Mouse (Mus musculus): ENCODE data around the gene Ranbp3l. TPM values are rescaled to one million over a fixed set of nuclear protein-coding genes. Genes with fewer than 3 reads are reported as not detected.

Gene Ranbp3l
- polyA plus RNA-seq (2016; fragmentation: Nextera tagmentation; extraction: Ambion mirVana), result not detected in 2 replicates

DNA sequence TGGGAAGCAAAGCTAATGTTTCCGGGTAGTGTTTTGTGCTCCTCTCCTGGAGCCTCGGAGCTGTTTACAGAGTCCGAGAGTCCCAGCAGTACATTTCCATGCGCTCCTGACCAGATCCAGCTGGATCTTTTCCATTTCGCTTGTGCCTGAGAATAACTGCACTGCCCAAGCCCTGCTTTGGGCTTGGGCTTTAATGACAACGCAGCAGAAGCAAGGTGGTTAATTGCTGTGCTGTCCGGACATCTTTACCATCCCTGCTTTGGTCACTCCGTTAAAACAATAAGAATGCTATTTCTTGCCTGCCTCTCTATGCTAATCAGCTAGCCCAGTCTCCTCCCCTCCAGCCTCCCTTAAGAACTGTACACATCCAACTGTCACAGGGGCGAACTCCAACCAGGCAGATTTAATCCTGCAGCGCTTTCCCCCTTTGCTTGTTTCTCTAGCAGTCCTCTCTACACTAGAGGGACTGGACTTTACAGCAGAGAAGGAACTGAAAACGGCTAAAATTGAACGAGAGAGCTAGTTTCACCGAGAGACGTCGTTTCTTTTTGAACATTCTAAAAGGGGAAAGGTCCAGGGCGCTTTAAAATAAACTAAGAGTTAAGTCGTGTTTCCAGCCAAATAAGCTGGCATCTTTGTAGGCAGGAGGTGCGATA is at the start of gene Ranbp3l:
TSS of gene Ranbp3l (plus strand) at position 377 of the 656 bp plus-strand sequence.
- no peaks in the 10 kb centered on the region for H3K9me3 ChIP-seq (replicated peaks)
- H3K36me3 ChIP-seq, result no peaks in the 10 kb centered on the region
- DNase-seq (ENCODE audit: low spot score), result no peak
- no peaks in the 10 kb centered on the region for H3K4me1 ChIP-seq
- 75% methylated on average over 18 of the region's 18 CpGs for WGBS
- H3K27ac ChIP-seq, result no peak within 1 kb of the TSS
- H3K4me3 ChIP-seq, result no peak within 1 kb of the TSS
- H3K27me3 ChIP-seq (ENCODE audit: low read depth, poor library complexity, severe bottlenecking), result no peaks in the 10 kb centered on the region

- H3K4me3 ChIP-seq, result no peak overlapping the region
- no peaks in the 10 kb centered on the region for H3K36me3 ChIP-seq
- no peak overlapping the region for H3K27ac ChIP-seq
- H3K4me1 ChIP-seq, result no peaks in the 10 kb centered on the region
- no peaks in the 10 kb centered on the region for H3K27me3 ChIP-seq (ENCODE audit: low read depth, poor library complexity, severe bottlenecking)
- 92% methylated on average over 1 of the region's 1 CpGs for WGBS
- no peak for DNase-seq (ENCODE audit: low spot score)
- H3K9me3 ChIP-seq (replicated peaks), result no peaks in the 10 kb centered on the region
Measured at GRCm38 (mm10) chr15:8930061-8930460, 37.7 kb upstream of the Ranbp3l start.

DNA sequence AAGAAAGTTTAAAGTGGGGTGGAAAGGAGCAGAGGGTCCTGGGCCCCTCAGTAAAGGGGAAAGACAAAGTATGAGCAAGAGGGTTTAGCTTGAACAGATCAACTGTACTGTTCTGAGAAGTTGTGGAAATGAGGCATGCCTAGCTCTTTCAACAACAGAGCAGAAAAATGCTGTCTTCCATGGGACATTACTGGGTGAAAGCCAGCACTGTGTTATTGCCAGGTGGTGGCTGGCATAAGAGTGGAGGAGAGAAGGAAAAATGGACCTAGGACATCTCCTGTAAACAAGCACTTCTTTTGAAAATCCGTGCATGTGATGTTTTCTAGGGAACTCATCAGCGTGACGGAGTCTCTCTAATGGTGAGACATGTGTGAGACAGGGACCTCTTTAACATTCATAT is 30.8 kb upstream of the Ranbp3l start:
- no peak overlapping the region for H3K27ac ChIP-seq
- no peak overlapping the region for H3K4me3 ChIP-seq
- H3K27me3 ChIP-seq (ENCODE audit: low read depth, poor library complexity, severe bottlenecking), result no peaks in the 10 kb centered on the region
- no peaks in the 10 kb centered on the region for H3K36me3 ChIP-seq
- DNase-seq (ENCODE audit: low spot score), result no peak
- 86% methylated on average over 3 of the region's 3 CpGs for WGBS
- H3K9me3 ChIP-seq (replicated peaks), result no peaks in the 10 kb centered on the region
- no peaks in the 10 kb centered on the region for H3K4me1 ChIP-seq

- no peaks in the 10 kb centered on the region for H3K4me1 ChIP-seq
- H3K27ac ChIP-seq, result no peak overlapping the region
- H3K36me3 ChIP-seq, result no peaks in the 10 kb centered on the region
- H3K4me3 ChIP-seq, result no peak overlapping the region
- WGBS, result 87% methylated on average over 5 of the region's 5 CpGs
- no peaks in the 10 kb centered on the region for H3K9me3 ChIP-seq (replicated peaks)
- no peak for DNase-seq (ENCODE audit: low spot score)
- no peaks in the 10 kb centered on the region for H3K27me3 ChIP-seq (ENCODE audit: low read depth, poor library complexity, severe bottlenecking)
Measured at GRCm38 (mm10) chr15:8940861-8941260, 26.9 kb upstream of the Ranbp3l start.

DNA sequence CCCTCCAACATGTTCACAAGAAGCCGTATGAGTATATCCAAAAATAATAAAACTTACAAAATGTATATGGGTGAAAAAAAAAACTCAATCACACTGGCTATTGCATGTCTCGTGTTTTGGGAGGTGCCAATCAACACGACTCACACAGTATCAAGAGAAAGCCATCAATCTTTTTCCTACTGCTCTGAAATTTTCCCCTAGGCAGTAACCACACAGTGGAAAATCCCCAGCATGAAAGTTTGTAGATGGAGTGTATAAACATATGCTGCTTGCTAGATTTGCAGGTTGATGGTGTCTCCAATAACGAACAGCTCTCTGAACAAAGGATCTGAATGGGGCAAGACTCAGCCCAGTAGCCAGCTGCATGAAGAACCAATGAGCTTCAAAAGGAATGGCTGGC is 16.9 kb upstream of the Ranbp3l start:
- 84% methylated on average over 4 of the region's 4 CpGs for WGBS
- Histone ChIP-seq H3K4me1 (no peaks in the 10 kb centered on the region), H3K36me3 (no peaks in the 10 kb centered on the region), H3K9me3 (replicated peaks) (no peaks in the 10 kb centered on the region), H3K4me3 (no peak overlapping the region), H3K27ac (no peak overlapping the region), H3K27me3 (ENCODE audit: low read depth, poor library complexity, severe bottlenecking) (no peaks in the 10 kb centered on the region)
- DNase-seq (ENCODE audit: low spot score), result no peak

- no peaks in the 10 kb centered on the region for H3K27me3 ChIP-seq (ENCODE audit: low read depth, poor library complexity, severe bottlenecking)
- DNase-seq (ENCODE audit: low spot score), result no peak
- no peak overlapping the region for H3K27ac ChIP-seq
- no peaks in the 10 kb centered on the region for H3K36me3 ChIP-seq
- H3K4me3 ChIP-seq, result no peak overlapping the region
- WGBS, result 58% methylated on average over 2 of the region's 2 CpGs
- H3K9me3 ChIP-seq (replicated peaks), result no peaks in the 10 kb centered on the region
- H3K4me1 ChIP-seq, result no peaks in the 10 kb centered on the region
Measured at GRCm38 (mm10) chr15:8963323-8963722, 4.4 kb upstream of the Ranbp3l start.

- H3K4me3 ChIP-seq, result no peak overlapping the region
- H3K27me3 ChIP-seq (ENCODE audit: low read depth, poor library complexity, severe bottlenecking), result no peaks in the 10 kb centered on the region
- H3K36me3 ChIP-seq, result no peaks in the 10 kb centered on the region
- no peaks in the 10 kb centered on the region for H3K4me1 ChIP-seq
- WGBS, result 90% methylated on average over 14 of the region's 14 CpGs
- no peak overlapping the region for H3K27ac ChIP-seq
- no peak for DNase-seq (ENCODE audit: low spot score)
- no peaks in the 10 kb centered on the region for H3K9me3 ChIP-seq (replicated peaks)
Measured at GRCm38 (mm10) chr15:8968229-8968595, 463 bp downstream of the Ranbp3l start.

DNA sequence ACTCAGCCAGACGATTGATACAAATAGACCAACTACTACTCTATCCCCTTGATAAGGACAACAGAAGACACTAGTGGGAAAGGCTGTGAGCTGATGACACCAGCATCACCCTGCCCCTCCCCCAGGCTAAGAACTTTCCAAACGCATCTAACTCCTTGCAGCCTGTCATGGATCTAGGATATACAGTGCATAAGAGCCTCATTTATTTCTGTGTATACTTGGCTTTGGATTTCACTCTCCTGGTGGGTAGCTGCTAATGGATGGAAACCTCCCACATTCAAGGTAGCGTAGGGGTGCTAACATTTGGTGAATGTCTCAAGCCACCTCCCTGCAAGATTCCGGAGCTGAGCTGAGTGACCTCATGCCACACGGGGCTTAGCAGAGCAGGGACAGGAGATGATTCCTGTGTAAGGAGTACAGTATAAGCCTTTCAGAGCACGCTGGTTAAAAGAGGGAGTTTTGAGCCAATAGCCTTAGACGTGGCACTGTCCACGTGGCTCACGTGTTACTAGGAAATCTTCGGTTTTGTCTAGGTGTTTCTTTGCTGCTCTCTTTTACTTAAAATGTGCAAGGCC is 1.4 kb downstream of the Ranbp3l start:
- no peak for DNase-seq (ENCODE audit: low spot score)
- no peak overlapping the region for H3K27ac ChIP-seq
- H3K4me3 ChIP-seq, result no peak overlapping the region
- 82% methylated on average over 10 of the region's 10 CpGs for WGBS
- no peaks in the 10 kb centered on the region for H3K36me3 ChIP-seq
- H3K4me1 ChIP-seq, result no peaks in the 10 kb centered on the region
- no peaks in the 10 kb centered on the region for H3K27me3 ChIP-seq (ENCODE audit: low read depth, poor library complexity, severe bottlenecking)
- no peaks in the 10 kb centered on the region for H3K9me3 ChIP-seq (replicated peaks)

GRCm38 (mm10) chr15:8991211-8991610 is 23.5 kb downstream of the Ranbp3l start:
- DNase-seq (ENCODE audit: low spot score), result no peak
- Histone ChIP-seq H3K9me3 (replicated peaks) (no peaks in the 10 kb centered on the region), H3K27ac (no peak overlapping the region), H3K4me1 (no peaks in the 10 kb centered on the region), H3K4me3 (no peak overlapping the region), H3K36me3 (no peaks in the 10 kb centered on the region), H3K27me3 (ENCODE audit: low read depth, poor library complexity, severe bottlenecking) (no peaks in the 10 kb centered on the region)
- 92% methylated on average over 6 of the region's 6 CpGs for WGBS

- no peak for DNase-seq (ENCODE audit: low spot score)
Measured at GRCm38 (mm10) chr15:8991859-8992838, 24.4 kb downstream of the Ranbp3l start.

GRCm38 (mm10) chr15:8994608-8995277 is 27.0 kb downstream of the Ranbp3l start:
- DNase-seq (ENCODE audit: low spot score), result no peak
- Histone ChIP-seq H3K4me1 (no peaks in the 10 kb centered on the region), H3K36me3 (no peaks in the 10 kb centered on the region), H3K4me3 (no peak overlapping the region), H3K27ac (no peak overlapping the region), H3K9me3 (replicated peaks) (no peaks in the 10 kb centered on the region), H3K27me3 (ENCODE audit: low read depth, poor library complexity, severe bottlenecking) (no peaks in the 10 kb centered on the region)
- 79% methylated on average over 8 of the region's 8 CpGs for whole genome bisulfite sequencing

More at GRCm38 (mm10) chr15:8991859-8992838, 24.4 kb downstream of the Ranbp3l start:
- Histone ChIP-seq H3K27ac (no peak overlapping the region), H3K36me3 (no peaks in the 10 kb centered on the region), H3K4me1 (no peaks in the 10 kb centered on the region), H3K4me3 (no peak overlapping the region), H3K27me3 (ENCODE audit: low read depth, poor library complexity, severe bottlenecking) (no peaks in the 10 kb centered on the region), H3K9me3 (replicated peaks) (no peaks in the 10 kb centered on the region)
- 90% methylated on average over 12 of the region's 12 CpGs for WGBS

- Histone ChIP-seq H3K9me3 (replicated peaks) (no peaks in the 10 kb centered on the region), H3K4me3 (no peak overlapping the region), H3K36me3 (no peaks in the 10 kb centered on the region), H3K4me1 (no peaks in the 10 kb centered on the region), H3K27ac (no peak overlapping the region), H3K27me3 (ENCODE audit: low read depth, poor library complexity, severe bottlenecking) (no peaks in the 10 kb centered on the region)
- 80% methylated on average over 7 of the region's 7 CpGs for WGBS
- DNase-seq (ENCODE audit: low spot score), result no peak
Measured at GRCm38 (mm10) chr15:8995490-8995889, 27.7 kb downstream of the Ranbp3l start.
